Mouse (Mus musculus): ENCODE data around the gene Prdm12. TPM values are rescaled to one million over a fixed set of nuclear protein-coding genes. Genes with fewer than 3 reads are reported as not detected.

Prdm12 gene
- total RNA-seq (2022): 1 to 10 TPM in 2 of 4 experiments, under 1 TPM in 2; 0.18 to 1.6 (median 0.97) TPM

- DNase-seq (ENCODE audit: low spot score in 2 of 2): no peak
These were observed at the start of gene Prdm12 for GRCm38 (mm10) chr2:31639901-31640608. Prdm12 (plus strand) TSS chr2:31640037.

- DNase-seq (ENCODE audit: low spot score in 2 of 2): no peak
These were observed 47.9 kb upstream of the Prdm12 start for GRCm38 (mm10) chr2:31591799-31592484.

- DNase-seq (ENCODE audit: low spot score in 2 of 2): no peak
These were observed 32.3 kb upstream of the Prdm12 start for GRCm38 (mm10) chr2:31607555-31607954.

DNA sequence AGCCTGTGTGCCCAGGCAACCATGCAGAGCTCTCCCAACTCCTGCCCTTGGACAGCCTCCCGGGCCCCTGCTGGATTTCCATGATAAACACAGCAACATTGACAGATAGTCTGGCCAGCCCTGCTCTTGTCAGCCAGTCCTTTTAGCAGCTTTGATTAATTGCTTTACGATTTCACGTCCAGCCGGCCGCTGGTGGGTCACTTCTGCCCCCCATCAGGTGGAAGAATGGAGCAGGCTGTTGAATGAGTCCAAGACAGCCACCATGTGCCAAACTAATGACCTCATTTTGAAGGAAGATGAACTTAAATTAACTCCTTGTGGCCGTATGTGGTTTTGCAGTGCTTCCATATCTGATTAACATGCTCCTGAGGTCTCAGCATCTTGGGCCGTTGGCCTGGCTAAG, 30.0 kb upstream of the Prdm12 start:
- no peak for DNase-seq (ENCODE audit: low spot score in 2 of 2)

DNA sequence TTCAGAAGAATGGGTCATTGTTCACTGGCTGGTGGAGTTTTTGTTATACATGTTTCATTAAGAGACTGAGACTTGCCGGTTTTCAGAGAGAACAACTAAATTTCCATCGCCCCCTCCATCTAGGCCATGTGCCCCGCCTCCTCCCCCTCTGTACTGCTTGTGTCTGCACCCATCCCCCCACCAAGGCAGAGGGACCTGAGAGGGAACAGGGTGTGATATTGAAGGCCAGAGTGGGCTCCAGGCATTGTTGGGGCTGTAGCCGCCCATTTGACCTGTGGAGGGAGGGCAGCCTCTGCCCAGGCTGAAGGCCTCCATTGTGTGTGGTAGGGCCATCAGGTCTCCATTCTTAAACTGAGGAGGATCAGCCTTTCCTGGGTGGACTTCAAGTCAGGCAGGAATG, 28.9 kb upstream of the Prdm12 start:
- no peak for DNase-seq (ENCODE audit: low spot score in 2 of 2)

GRCm38 (mm10) chr2:31611400-31611799, 28.4 kb upstream of the Prdm12 start:
- DNase-seq (ENCODE audit: low spot score in 2 of 2): no peak

DNA sequence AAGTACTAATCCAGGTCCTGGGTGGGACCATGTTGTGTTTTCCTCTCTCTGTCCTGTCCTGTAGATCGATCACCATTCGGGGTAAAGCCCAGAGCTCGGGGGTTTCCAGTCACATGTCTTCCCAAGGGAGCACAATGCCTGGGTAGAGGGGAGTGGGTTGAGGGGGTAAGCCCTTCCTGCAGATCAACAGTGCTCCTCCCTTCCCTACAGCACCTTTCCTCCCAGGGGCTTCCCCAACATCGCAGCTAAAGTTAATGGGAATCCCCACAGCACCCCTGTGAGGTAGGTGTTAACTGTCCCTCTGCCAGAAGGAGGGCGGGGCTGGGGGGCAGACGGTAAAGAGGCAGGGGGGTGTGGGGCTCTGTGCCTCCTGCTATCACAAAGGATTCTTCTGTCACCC, 27.2 kb upstream of the Prdm12 start:
- DNase-seq (ENCODE audit: low spot score in 2 of 2): no peak

DNA sequence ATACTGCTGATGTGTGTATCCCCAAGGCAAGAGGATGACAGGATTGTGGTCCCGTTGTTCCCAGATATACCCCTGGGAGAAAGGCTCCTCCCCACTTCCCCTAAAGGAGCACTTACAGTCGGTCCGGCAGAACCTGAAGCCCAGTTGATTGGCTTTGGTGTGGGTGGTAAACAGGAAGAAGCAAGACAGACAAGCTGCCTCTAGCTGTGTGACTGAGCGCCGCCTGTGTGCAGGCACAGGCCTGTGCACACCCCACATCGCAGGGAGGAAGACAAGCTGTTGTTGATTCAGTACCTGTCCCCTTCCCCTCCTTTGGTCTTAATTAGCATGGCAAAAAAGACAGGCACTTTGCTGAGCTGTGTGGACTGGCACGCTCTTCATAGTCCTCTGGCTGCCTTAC, 26.1 kb upstream of the Prdm12 start:
- DNase-seq (ENCODE audit: low spot score in 2 of 2): no peak

DNA sequence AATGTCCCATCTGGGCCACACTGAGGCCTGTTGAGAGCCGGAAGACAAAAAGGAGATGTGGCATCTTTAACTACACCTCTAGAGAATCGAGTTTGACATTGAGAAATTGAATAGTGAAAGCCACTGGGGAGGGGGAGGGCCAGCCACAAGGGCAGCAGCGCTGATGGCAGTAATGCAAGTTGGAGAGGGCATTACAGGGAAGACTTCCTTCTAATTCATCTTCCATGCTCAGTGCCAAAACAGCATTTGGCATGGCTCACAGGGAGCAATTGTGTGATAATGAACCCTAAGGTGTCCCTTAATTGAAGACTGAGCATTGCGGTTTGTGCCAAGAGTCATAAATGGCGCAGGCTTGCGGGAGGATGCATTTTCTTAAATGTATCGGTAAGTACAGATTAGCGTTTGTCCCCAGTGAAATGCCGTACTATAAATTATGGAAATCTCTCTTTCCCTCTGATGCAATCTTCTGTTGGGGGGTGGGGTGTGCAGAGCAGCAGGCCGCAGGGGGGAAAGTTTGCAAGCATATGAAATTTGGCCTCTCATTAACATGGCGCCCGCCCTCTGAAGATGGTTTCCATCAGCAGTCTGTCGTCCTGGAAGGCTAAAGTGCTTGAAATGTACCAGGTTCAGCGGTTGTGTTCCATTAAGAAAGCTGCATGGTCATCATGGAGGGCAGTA, 21.2 kb upstream of the Prdm12 start:
- no peak for DNase-seq (ENCODE audit: low spot score in 2 of 2)

- DNase-seq (ENCODE audit: low spot score in 2 of 2): no peak
These were observed 20.6 kb upstream of the Prdm12 start for GRCm38 (mm10) chr2:31619208-31619607.

DNA sequence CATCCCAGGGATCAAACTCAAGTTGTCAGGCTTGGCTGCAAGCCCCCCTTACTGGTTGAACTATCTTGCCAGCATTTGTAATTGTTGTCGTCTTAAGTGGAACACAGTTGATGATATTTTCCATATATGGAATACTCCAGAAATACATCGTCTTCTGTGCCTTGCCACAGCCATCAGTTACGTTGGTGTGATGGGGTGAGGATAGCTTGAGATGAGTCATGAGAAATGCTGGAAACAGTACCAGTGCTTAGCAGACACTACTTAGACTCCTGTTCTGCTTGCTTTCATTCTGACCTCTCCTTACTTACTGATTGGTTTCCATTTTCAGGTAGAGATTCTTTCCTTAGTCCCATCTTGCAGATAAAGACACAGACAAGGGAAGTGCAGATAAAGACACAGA, 6.3 kb upstream of the Prdm12 start:
- no peak for DNase-seq (ENCODE audit: low spot score in 2 of 2)

GRCm38 (mm10) chr2:31635281-31636137, 4.3 kb upstream of the Prdm12 start:
- DNase-seq (ENCODE audit: low spot score in 2 of 2): no peak

GRCm38 (mm10) chr2:31636138-31636741, 3.6 kb upstream of the Prdm12 start:
- no peak for DNase-seq (ENCODE audit: low spot score in 2 of 2)

GRCm38 (mm10) chr2:31636742-31637141, 3.1 kb upstream of the Prdm12 start:
- DNase-seq (ENCODE audit: low spot score in 2 of 2): no peak

DNA sequence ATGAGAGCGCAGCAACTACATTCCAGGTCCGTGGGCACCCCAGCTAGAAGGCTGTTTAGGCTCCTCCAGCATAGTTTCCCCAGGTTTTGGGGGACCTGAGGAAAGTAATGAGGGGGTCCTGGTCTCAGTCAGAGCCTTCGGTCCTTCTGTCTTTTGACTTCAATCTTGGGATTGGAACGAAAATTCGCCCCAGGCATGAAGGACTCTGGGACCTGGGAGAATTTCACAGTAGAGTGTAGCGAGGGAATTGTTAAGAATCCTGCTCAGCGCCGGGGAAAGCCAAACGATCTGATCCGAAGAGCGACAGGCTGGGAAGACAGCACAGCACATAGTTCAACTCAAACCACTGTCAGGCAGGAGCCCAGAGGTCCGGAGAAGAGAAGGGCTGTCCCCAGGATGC, 2.5 kb upstream of the Prdm12 start:
- no peak for DNase-seq (ENCODE audit: low spot score in 2 of 2)

GRCm38 (mm10) chr2:31637807-31638206, 2.0 kb upstream of the Prdm12 start:
- no peak for DNase-seq (ENCODE audit: low spot score in 2 of 2)

DNA sequence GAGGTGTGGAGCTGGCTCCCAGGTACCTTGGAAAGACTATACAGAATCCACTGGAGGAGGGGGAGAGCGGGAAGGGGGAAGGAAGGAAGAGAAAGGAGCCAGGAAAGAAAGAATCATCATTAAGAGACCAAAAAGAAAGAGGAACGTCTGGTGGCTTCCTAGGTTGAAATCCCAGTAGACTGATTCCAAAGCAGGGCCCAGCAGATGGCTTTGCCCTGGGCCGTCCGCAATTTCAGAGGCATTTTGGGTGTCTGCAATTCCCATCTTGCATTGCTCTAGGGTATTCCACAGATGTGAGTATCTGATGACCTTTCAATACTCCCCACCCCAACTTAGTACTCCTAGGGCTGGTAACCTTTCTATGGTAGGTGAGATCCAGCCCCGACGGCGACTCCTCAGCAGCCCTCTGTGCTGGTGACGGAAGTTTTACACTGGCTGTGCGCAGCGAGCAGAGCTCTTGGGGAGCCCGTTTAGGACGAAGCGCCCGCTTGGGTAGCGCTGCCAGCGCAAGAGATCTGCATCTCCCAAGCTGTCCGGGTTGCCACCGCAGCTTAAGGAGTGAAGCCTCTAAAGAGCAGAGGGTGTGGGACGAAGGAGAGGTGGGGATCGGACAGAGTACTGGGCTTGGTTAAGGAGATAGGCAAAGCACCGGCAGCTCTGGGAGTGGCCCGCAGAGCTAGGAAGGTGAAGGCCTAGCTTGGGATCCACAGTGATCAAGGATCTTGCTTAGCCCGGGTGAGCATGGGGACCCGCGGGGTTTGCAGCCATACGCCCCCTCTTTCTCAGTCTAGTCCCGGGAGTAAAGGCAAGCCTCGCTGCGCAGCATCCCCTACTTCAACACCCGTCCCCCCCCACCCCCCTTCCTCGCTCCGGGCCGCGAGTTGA, 1.0 kb upstream of the Prdm12 start:
- DNase-seq (ENCODE audit: low spot score in 2 of 2): no peak

GRCm38 (mm10) chr2:31639466-31639760, 424 bp upstream of the Prdm12 start:
- no peak for DNase-seq (ENCODE audit: low spot score in 2 of 2)

DNA sequence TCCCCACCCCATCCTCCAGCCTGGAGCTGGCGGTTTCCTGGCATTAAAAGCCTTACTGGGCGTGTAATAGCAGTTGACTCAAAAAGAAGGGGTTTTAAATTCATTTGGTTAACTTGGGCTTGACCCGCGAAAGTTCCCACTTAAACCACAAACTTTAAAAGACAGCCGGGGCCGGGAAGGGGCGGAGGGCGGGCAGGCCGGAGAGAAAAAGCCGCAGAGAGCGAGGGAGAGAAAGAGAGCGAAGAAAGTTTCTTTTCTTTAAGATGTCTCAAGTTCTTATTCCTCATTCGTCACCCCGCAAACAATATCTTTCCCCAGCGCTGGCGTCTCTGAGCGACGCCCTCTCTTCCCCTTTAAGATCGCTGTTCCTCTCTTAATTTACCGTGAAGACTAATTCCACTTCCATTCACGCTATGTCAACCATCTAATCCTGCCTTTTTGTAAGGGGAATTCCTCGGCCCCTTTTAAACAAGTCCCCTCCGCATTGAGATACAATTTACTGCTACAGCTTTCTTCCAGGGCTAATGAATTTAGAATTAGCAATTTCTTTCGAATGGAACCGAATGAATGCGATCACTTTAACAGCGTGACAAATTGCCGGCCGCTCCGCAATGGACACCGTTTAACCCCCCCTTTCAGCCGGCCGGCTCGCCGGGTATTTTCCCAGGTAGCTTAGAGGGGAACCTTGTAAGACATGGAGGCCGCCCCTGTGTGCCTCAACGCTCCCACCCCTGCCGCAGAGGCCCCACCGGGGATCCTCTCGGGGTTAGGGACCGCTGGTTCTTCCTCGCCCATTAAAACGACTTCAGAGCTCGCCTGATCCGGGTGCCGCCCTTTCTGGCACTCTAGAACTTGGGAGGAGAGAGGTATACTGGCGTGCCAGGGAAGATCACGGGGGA, 1.0 kb downstream of the Prdm12 start:
- DNase-seq (ENCODE audit: low spot score in 2 of 2): no peak

- no peak for DNase-seq (ENCODE audit: low spot score in 2 of 2)
These were observed 1.6 kb downstream of the Prdm12 start for GRCm38 (mm10) chr2:31641508-31641830.
